Mouse (Mus musculus): ENCODE measurements around the gene A1cf.

GRCm38 (mm10) chr19:31910423-31910822 lies 41.9 kb downstream of the A1cf start:
- no peak for TF ChIP-seq POLR2A (IDR thresholded peaks at IDR 0.05; ENCODE audit: borderline replicate concordance, insufficient read depth, low read length)
- no peak for TF ChIP-seq CTCF (IDR thresholded peaks at IDR 0.05; ENCODE audit: borderline replicate concordance, insufficient read depth, low read depth, low read length)

Measured in cerebellum, adult 2 months (tissue).